Mouse (Mus musculus): Measurements from ENCODE around the gene Mstn. TPM values are rescaled to one million over a fixed set of nuclear protein-coding genes. Genes with fewer than 3 reads are reported as not detected.

The Mstn gene
- polyA plus RNA-seq, 1 experiment from 2014 or later: 0.11 TPM

- H3K4me3 ChIP-seq (replicated peaks; ENCODE audit: low read depth, low read length): no peak overlapping the region
- no peaks in the 10 kb centered on the region for H3K27me3 ChIP-seq (ENCODE audit: control insufficient read depth, insufficient read depth, low read length)
- ATAC-seq (ENCODE audit: low FRiP score, low TSS enrichment): no peak
- 97% methylated on average over 2 of the region's 2 CpGs for WGBS
- H3K9ac ChIP-seq (replicated peaks; ENCODE audit: low read length): no peak overlapping the region
- H3K36me3 ChIP-seq (ENCODE audit: control insufficient read depth, insufficient read depth, low read length): no peaks in the 10 kb centered on the region
- H3K4me2 ChIP-seq (ENCODE audit: low read length): no peak overlapping the region
- no peak overlapping the region for H3K27ac ChIP-seq (replicated peaks; ENCODE audit: low read depth, low read length)
- no peak for DNase-seq
- H3K9me3 ChIP-seq (ENCODE audit: control insufficient read depth, low read length): no peaks in the 10 kb centered on the region
- H3K4me1 ChIP-seq (ENCODE audit: control insufficient read depth, insufficient read depth, low read length): no peaks in the 10 kb centered on the region
Observed at GRCm38 (mm10) chr1:53079876-53080275, 18.4 kb downstream of the Mstn start.

GRCm38 (mm10) chr1:53080603-53081002, 19.2 kb downstream of the Mstn start:
- WGBS: 89% methylated on average over 3 of the region's 3 CpGs

GRCm38 (mm10) chr1:53085256-53085655, 23.8 kb downstream of the Mstn start:
- no peaks in the 10 kb centered on the region for H3K36me3 ChIP-seq (ENCODE audit: control insufficient read depth, insufficient read depth, low read length)
- H3K9ac ChIP-seq (replicated peaks; ENCODE audit: low read length): no peak overlapping the region
- WGBS: 88% methylated on average over 15 of the region's 15 CpGs
- ATAC-seq (ENCODE audit: low FRiP score, low TSS enrichment): no peak
- no peak overlapping the region for H3K4me3 ChIP-seq (replicated peaks; ENCODE audit: low read depth, low read length)
- no peak overlapping the region for H3K27ac ChIP-seq (replicated peaks; ENCODE audit: low read depth, low read length)
- no peak overlapping the region for H3K4me2 ChIP-seq (ENCODE audit: low read length)
- H3K27me3 ChIP-seq (ENCODE audit: control insufficient read depth, insufficient read depth, low read length): no peaks in the 10 kb centered on the region
- no peaks in the 10 kb centered on the region for H3K9me3 ChIP-seq (ENCODE audit: control insufficient read depth, low read length)
- H3K4me1 ChIP-seq (ENCODE audit: control insufficient read depth, insufficient read depth, low read length): no peaks in the 10 kb centered on the region
- no peak for DNase-seq

More at GRCm38 (mm10) chr1:53080603-53081002, 19.2 kb downstream of the Mstn start:
- H3K4me1 ChIP-seq (ENCODE audit: control insufficient read depth, insufficient read depth, low read length): no peaks in the 10 kb centered on the region
- H3K27me3 ChIP-seq (ENCODE audit: control insufficient read depth, insufficient read depth, low read length): no peaks in the 10 kb centered on the region
- ATAC-seq (ENCODE audit: low FRiP score, low TSS enrichment) (no peak), DNase-seq (no peak)
- no peak overlapping the region for H3K4me3 ChIP-seq (replicated peaks; ENCODE audit: low read depth, low read length)
- H3K27ac ChIP-seq (replicated peaks; ENCODE audit: low read depth, low read length): no peak overlapping the region
- no peaks in the 10 kb centered on the region for H3K9me3 ChIP-seq (ENCODE audit: control insufficient read depth, low read length)
- H3K36me3 ChIP-seq (ENCODE audit: control insufficient read depth, insufficient read depth, low read length): no peaks in the 10 kb centered on the region
- no peak overlapping the region for H3K4me2 ChIP-seq (ENCODE audit: low read length)
- no peak overlapping the region for H3K9ac ChIP-seq (replicated peaks; ENCODE audit: low read length)

- H3K9ac ChIP-seq (replicated peaks; ENCODE audit: low read length): no peak overlapping the region
- H3K4me2 ChIP-seq (ENCODE audit: low read length): no peak overlapping the region
- no peaks in the 10 kb centered on the region for H3K4me1 ChIP-seq (ENCODE audit: control insufficient read depth, insufficient read depth, low read length)
- H3K4me3 ChIP-seq (replicated peaks; ENCODE audit: low read depth, low read length): no peak overlapping the region
- H3K9me3 ChIP-seq (ENCODE audit: control insufficient read depth, low read length): no peaks in the 10 kb centered on the region
- WGBS: 69% methylated on average over 4 of the region's 4 CpGs
- no peak overlapping the region for H3K27ac ChIP-seq (replicated peaks; ENCODE audit: low read depth, low read length)
- H3K36me3 ChIP-seq (ENCODE audit: control insufficient read depth, insufficient read depth, low read length): no peaks in the 10 kb centered on the region
- DNase-seq: no peak
- H3K27me3 ChIP-seq (ENCODE audit: control insufficient read depth, insufficient read depth, low read length): no peaks in the 10 kb centered on the region
- no peak for ATAC-seq (ENCODE audit: low FRiP score, low TSS enrichment)
Observed at GRCm38 (mm10) chr1:53085991-53086390, 24.6 kb downstream of the Mstn start.

GRCm38 (mm10) chr1:53093180-53093579, 31.7 kb downstream of the Mstn start:
- Histone ChIP-seq H3K4me2 (ENCODE audit: low read length) (no peak overlapping the region), H3K4me1 (ENCODE audit: control insufficient read depth, insufficient read depth, low read length) (no peaks in the 10 kb centered on the region), H3K9ac (replicated peaks; ENCODE audit: low read length) (no peak overlapping the region), H3K27ac (replicated peaks; ENCODE audit: low read depth, low read length) (no peak overlapping the region), H3K9me3 (ENCODE audit: control insufficient read depth, low read length) (no peaks in the 10 kb centered on the region), H3K4me3 (replicated peaks; ENCODE audit: low read depth, low read length) (no peak overlapping the region), H3K36me3 (ENCODE audit: control insufficient read depth, insufficient read depth, low read length) (no peaks in the 10 kb centered on the region), H3K27me3 (ENCODE audit: control insufficient read depth, insufficient read depth, low read length) (no peaks in the 10 kb centered on the region)
- ATAC-seq (ENCODE audit: low FRiP score, low TSS enrichment) (no peak), DNase-seq (no peak)
- WGBS: 45% methylated on average over 3 of the region's 3 CpGs

GRCm38 (mm10) chr1:53110561-53110960, 49.1 kb downstream of the Mstn start:
- Histone ChIP-seq H3K36me3 (ENCODE audit: control insufficient read depth, insufficient read depth, low read length) (no peaks in the 10 kb centered on the region), H3K27me3 (ENCODE audit: control insufficient read depth, insufficient read depth, low read length) (no peaks in the 10 kb centered on the region), H3K9ac (replicated peaks; ENCODE audit: low read length) (no peak overlapping the region), H3K4me3 (replicated peaks; ENCODE audit: low read depth, low read length) (no peak overlapping the region), H3K4me1 (ENCODE audit: control insufficient read depth, insufficient read depth, low read length) (no peaks in the 10 kb centered on the region), H3K9me3 (ENCODE audit: control insufficient read depth, low read length) (no peaks in the 10 kb centered on the region), H3K4me2 (ENCODE audit: low read length) (no peak overlapping the region), H3K27ac (replicated peaks; ENCODE audit: low read depth, low read length) (no peak overlapping the region)
- WGBS: 93% methylated on average over 1 of the region's 1 CpGs
- no peak for ATAC-seq (ENCODE audit: low FRiP score, low TSS enrichment)
- DNase-seq: no peak

Other genes with a start within 250 kb of the Mstn start
- 22.6 and 28.2 TPM in 2 replicates for gene Inpp1, start 244.0 kb upstream of the Mstn start, polyA plus RNA-seq (2014; fragmentation: Nextera tagmentation; extraction: Ambion mirVana)
- 30.5 and 31.9 TPM in 2 replicates for gene Hibch, start 216.7 kb upstream of the Mstn start, polyA plus RNA-seq (2014; fragmentation: Nextera tagmentation; extraction: Ambion mirVana)
- gene 1700019D03Rik, start 41.5 kb upstream of the Mstn start, polyA plus RNA-seq (2014; fragmentation: Nextera tagmentation; extraction: Ambion mirVana): 2.8 and 3.0 TPM in 2 replicates
- not detected in 2 replicates for gene 1700019A02Rik, start 126.0 kb downstream of the Mstn start, polyA plus RNA-seq (2014; fragmentation: Nextera tagmentation; extraction: Ambion mirVana)
- 5.9 and 10.8 TPM in 2 replicates for gene Pms1, start 235.4 kb downstream of the Mstn start, polyA plus RNA-seq (2014; fragmentation: Nextera tagmentation; extraction: Ambion mirVana)
- gene Ormdl1, start 235.5 kb downstream of the Mstn start, polyA plus RNA-seq (2014; fragmentation: Nextera tagmentation; extraction: Ambion mirVana): 66.1 and 74.8 TPM in 2 replicates
- not detected in 2 replicates for gene Gm28778, start 235.5 kb downstream of the Mstn start, polyA plus RNA-seq (2014; fragmentation: Nextera tagmentation; extraction: Ambion mirVana)